Mouse (Mus musculus): ENCODE measurements around the gene Hipk1. TPM values are rescaled to one million over a fixed set of nuclear protein-coding genes. Genes with fewer than 3 reads are reported as not detected.

The Hipk1 gene
- polyA plus RNA-seq, 1 experiment from 2014 or later: 8.9 TPM

DNA sequence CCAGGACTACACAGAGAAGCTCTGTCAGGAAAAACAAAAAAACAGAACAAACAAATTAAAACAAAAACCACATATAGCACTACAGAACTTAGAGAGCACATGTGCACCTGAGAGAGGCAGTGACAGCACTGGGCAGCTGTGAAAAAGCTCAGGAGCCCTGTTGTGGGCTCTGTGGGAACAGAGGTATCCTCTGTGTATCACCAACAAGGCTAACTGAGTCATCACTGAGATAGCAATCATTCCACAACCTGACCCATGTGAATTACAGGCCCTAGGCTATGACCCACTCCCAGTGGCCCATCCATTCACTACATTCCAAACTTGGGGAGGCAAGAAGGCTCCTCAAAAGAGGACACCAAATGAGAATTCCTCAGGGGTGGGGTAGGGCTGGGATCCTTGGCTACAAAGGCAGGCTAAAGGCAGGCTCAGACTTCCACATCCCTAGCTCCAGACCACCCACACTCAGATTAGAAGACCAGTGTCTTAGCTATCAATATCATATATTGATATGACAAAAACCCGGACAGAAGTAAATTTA, 94.9 kb downstream of the Hipk1 start:
- Histone ChIP-seq H3K9me3 (ENCODE audit: control insufficient read depth, low read length) (no peaks in the 10 kb centered on the region), H3K27ac (ENCODE audit: low read depth, low read length) (no peak overlapping the region), H3K4me2 (ENCODE audit: low read length) (no peak overlapping the region), H3K9ac (ENCODE audit: low read depth, low read length) (no peak overlapping the region), H3K4me1 (ENCODE audit: control insufficient read depth, insufficient read depth, low read depth, low read length) (no peaks in the 10 kb centered on the region), H3K27me3 (replicated peaks; ENCODE audit: control insufficient read depth, insufficient read depth, low read length) (no peaks in the 10 kb centered on the region), H3K4me3 (ENCODE audit: low read length) (no peak overlapping the region), H3K36me3 (ENCODE audit: control insufficient read depth, insufficient read depth, low read length) (no peaks in the 10 kb centered on the region)
- no peak for ATAC-seq
- WGBS: 84% methylated on average over 1 of the region's 1 CpGs

DNA sequence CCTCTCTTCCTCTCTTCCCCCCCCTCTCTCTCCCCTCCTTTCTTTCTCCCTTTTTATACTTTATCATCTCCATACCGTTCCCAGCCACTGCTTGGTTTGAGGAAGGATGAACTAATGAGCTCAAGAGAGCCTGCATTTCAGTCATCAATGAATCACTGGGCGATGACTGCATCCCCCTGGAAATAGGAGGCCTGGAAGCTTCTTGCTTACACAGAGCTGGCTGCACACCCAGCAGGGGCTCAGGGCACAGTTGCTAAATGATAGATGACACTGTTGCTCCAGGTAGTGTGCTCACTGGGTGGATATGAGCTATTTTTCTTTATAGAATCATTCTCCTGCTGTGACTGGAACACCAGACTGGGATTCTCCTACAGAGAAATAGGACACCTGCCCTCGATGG, 95.8 kb downstream of the Hipk1 start:
- Histone ChIP-seq H3K36me3 (ENCODE audit: control insufficient read depth, insufficient read depth, low read length) (no peaks in the 10 kb centered on the region), H3K4me1 (ENCODE audit: control insufficient read depth, insufficient read depth, low read depth, low read length) (no peaks in the 10 kb centered on the region), H3K27me3 (replicated peaks; ENCODE audit: control insufficient read depth, insufficient read depth, low read length) (no peaks in the 10 kb centered on the region), H3K4me2 (ENCODE audit: low read length) (no peak overlapping the region), H3K27ac (ENCODE audit: low read depth, low read length) (no peak overlapping the region), H3K9me3 (ENCODE audit: control insufficient read depth, low read length) (no peaks in the 10 kb centered on the region), H3K4me3 (ENCODE audit: low read length) (no peak overlapping the region), H3K9ac (ENCODE audit: low read depth, low read length) (no peak overlapping the region)
- WGBS: 45% methylated on average over 3 of the region's 3 CpGs
- ATAC-seq: no peak

DNA sequence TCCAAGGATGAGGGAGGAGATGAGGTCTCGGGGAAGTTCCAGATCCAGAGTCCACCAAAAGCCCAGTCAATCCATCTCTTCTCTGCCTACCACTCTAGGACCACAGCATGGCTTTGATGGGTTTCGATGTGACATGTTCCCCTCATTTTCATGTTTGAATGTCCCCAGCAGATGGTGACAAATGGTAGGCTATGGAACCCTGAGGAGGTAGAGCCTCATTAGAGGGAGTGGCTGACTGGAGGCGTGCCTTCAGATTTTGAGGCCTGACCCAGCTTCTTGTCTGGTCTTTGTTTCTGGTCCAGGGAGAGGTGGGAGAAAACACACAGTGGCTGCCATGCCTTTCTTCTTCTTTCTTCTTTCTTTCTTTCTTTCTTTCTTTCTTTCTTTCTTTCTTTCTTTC, 100.9 kb downstream of the Hipk1 start:
- Histone ChIP-seq H3K9ac (ENCODE audit: low read depth, low read length) (no peak overlapping the region), H3K4me1 (ENCODE audit: control insufficient read depth, insufficient read depth, low read depth, low read length) (no peaks in the 10 kb centered on the region), H3K4me2 (ENCODE audit: low read length) (no peak overlapping the region), H3K27ac (ENCODE audit: low read depth, low read length) (no peak overlapping the region), H3K36me3 (ENCODE audit: control insufficient read depth, insufficient read depth, low read length) (no peaks in the 10 kb centered on the region), H3K27me3 (replicated peaks; ENCODE audit: control insufficient read depth, insufficient read depth, low read length) (no peaks in the 10 kb centered on the region), H3K9me3 (ENCODE audit: control insufficient read depth, low read length) (no peaks in the 10 kb centered on the region), H3K4me3 (ENCODE audit: low read length) (no peak overlapping the region)
- no peak for ATAC-seq
- 74% methylated on average over 3 of the region's 3 CpGs for WGBS

Other genes starting within 250 kb of the Hipk1 start
- gene Syt6, start 216.3 kb downstream of the Hipk1 start, polyA plus RNA-seq (2015; fragmentation: Nextera tagmentation; extraction: Ambion mirVana): 10.8 and 14.1 TPM in 2 replicates
- gene Atg4a-ps, start 145.5 kb downstream of the Hipk1 start, polyA plus RNA-seq (2015; fragmentation: Nextera tagmentation; extraction: Ambion mirVana): 0.11 and 0.14 TPM in 2 replicates
- gene Olfml3, start 53.6 kb downstream of the Hipk1 start, polyA plus RNA-seq (2015; fragmentation: Nextera tagmentation; extraction: Ambion mirVana): 10.0 and 10.5 TPM in 2 replicates
- gene Gm10964, start 52.2 kb downstream of the Hipk1 start, polyA plus RNA-seq (2015; fragmentation: Nextera tagmentation; extraction: Ambion mirVana): not detected in 2 replicates
- gene Dclre1b, start 17.9 kb upstream of the Hipk1 start, polyA plus RNA-seq (2015; fragmentation: Nextera tagmentation; extraction: Ambion mirVana): 16.9 and 17.0 TPM in 2 replicates
- 22.1 and 26.0 TPM in 2 replicates for gene Ap4b1, start 18.0 kb upstream of the Hipk1 start, polyA plus RNA-seq (2015; fragmentation: Nextera tagmentation; extraction: Ambion mirVana)
- gene Gm43064, start 18.0 kb upstream of the Hipk1 start, polyA plus RNA-seq (2015; fragmentation: Nextera tagmentation; extraction: Ambion mirVana): 0.24 TPM in 1 of 2 replicates, not detected in the other
- gene Bcl2l15, start 41.0 kb upstream of the Hipk1 start, polyA plus RNA-seq (2015; fragmentation: Nextera tagmentation; extraction: Ambion mirVana): 0.33 and 0.40 TPM in 2 replicates
- gene Ptpn22, start 68.2 kb upstream of the Hipk1 start, polyA plus RNA-seq (2015; fragmentation: Nextera tagmentation; extraction: Ambion mirVana): 0.43 and 0.59 TPM in 2 replicates
- 15.4 and 17.4 TPM in 2 replicates for gene Rsbn1, start 122.6 kb upstream of the Hipk1 start, polyA plus RNA-seq (2015; fragmentation: Nextera tagmentation; extraction: Ambion mirVana)
- gene Phtf1, start 176.5 kb upstream of the Hipk1 start, polyA plus RNA-seq (2015; fragmentation: Nextera tagmentation; extraction: Ambion mirVana): 19.4 and 22.3 TPM in 2 replicates